Mouse (Mus musculus) cortical plate, adult 2 months (tissue): Measurements from ENCODE around the gene Gm27029.
"Not testable (repeated sequence)": the region's sequence is repeated elsewhere in the genome, so short reads cannot be mapped to it uniquely, and the experiment has no call there.

Source experiments
- CTCF ChIP-seq: fragments of 200-500 bp; IDR thresholded peaks from 2 replicates; pipeline ENCODE4 v1.5.1; 2011; ENCODE audit warnings: mild to moderate bottlenecking, control low read depth, low read length; ENCODE audit not compliant: insufficient read depth; ENCODE audit errors: extremely low read depth
- POLR2A ChIP-seq: fragments of 200-500 bp; IDR thresholded peaks from 2 replicates; pipeline ENCODE4 v1.6.1; 2011; ENCODE audit warnings: mild to moderate bottlenecking, low read length, control low read depth; ENCODE audit not compliant: insufficient read depth; ENCODE audit errors: extremely low read depth

- not testable (repeated sequence) for TF ChIP-seq CTCF, POLR2A
Measured at GRCm38 (mm10) chr11:101438006-101438405, 13.4 kb upstream of the Gm27029 start.
